Mouse (Mus musculus) G1E (cell line): ENCODE results near the gene Tnfsf4. TPM values are rescaled to one million over a fixed set of nuclear protein-coding genes. Genes with fewer than 3 reads are reported as not detected.

Experiments used
- ATAC-seq: 2 replicates; pipeline ENCODE4 v1.8.0; 2016; ENCODE audit warnings: mild to moderate bottlenecking; ENCODE audit not compliant: insufficient number of reproducible peaks, poor library complexity, low FRiP score, severe bottlenecking; ENCODE audit errors: extremely low read depth
- DNase-seq: peaks from one replicate; pipeline ENCODE4 v3.0.0; 2012; ENCODE audit warnings: low spot score
- H3K27me3 ChIP-seq: 2 replicates; pipeline ENCODE4 v1.6.1; 2012; ENCODE audit warnings: mild to moderate bottlenecking, low read length, inconsistent platforms; ENCODE audit not compliant: insufficient read depth
- H3K36me3 ChIP-seq: replicated peaks from 2 replicates; pipeline ENCODE3; 2012; ENCODE audit warnings: mild to moderate bottlenecking, inconsistent platforms
- H3K4me1 ChIP-seq: 2 replicates; pipeline ENCODE4 v1.6.1; 2012; ENCODE audit warnings: low read depth, low read length, inconsistent platforms, mixed read lengths; ENCODE audit not compliant: insufficient read depth
- H3K4me3 ChIP-seq: 2 replicates; pipeline ENCODE4 v1.5.1; 2012; ENCODE audit warnings: low read depth, mild to moderate bottlenecking, inconsistent platforms, low read length, moderate library complexity, mixed read lengths
- H3K9me3 ChIP-seq: replicated peaks from 2 replicates; pipeline ENCODE4 v1.6.1; 2012; ENCODE audit warnings: inconsistent platforms
- CTCF ChIP-seq: IDR thresholded peaks from 2 replicates; pipeline ENCODE4 v1.5.1; 2012; ENCODE audit warnings: low read depth, low read length, inconsistent platforms, mixed read lengths
- GATA1 ChIP-seq: IDR thresholded peaks from 2 replicates; pipeline ENCODE4 v1.6.1; 2012; ENCODE audit warnings: borderline replicate concordance, low read length, inconsistent platforms, mixed read lengths
- GATA2 ChIP-seq: IDR thresholded peaks from 2 replicates; pipeline ENCODE4 v1.6.1; 2012; ENCODE audit warnings: low read depth, low read length, inconsistent platforms, borderline replicate concordance
- POLR2AphosphoS5 ChIP-seq: IDR thresholded peaks from 2 replicates; pipeline ENCODE4 v1.6.1; 2012; ENCODE audit warnings: low read depth, low read length, inconsistent platforms; ENCODE audit not compliant: insufficient replicate concordance
- TAL1 ChIP-seq: conservative IDR thresholded peaks from 2 replicates; pipeline ENCODE4 v1.6.1; 2012; ENCODE audit warnings: low read depth, low read length, inconsistent platforms, mixed read lengths
- polyA plus RNA-seq: library from polyadenylated mRNA; stranded (reverse); fragments of >175 nt; gene quantifications from 2 replicates; pipeline ENCODE4 v1.2.3, GENCODE M21; 2012
- total RNA-seq, 2 experiments: library from RNA; stranded (forward) in 1 of 2; stranded (reverse) in 1 of 2; fragments of 200-1000 nt in 1 of 2; fragments of >200 nt in 1 of 2; fragmentation: Nextera tagmentation in 1 of 2; gene quantifications; 2 replicates each; pipeline ENCODE4 v1.2.3; 2014 to 2017

The Tnfsf4 gene
- not detected in 2 replicates for total RNA-seq (2014; fragmentation: Nextera tagmentation)
- 0.05 TPM in 1 of 2 replicates, not detected in the other for total RNA-seq (2017)
- polyA plus RNA-seq, result not detected in 2 replicates

GRCm38 (mm10) chr1:161394931-161395459, at the start of gene Tnfsf4:
Gene Tnfsf4 (plus strand): TSS chr1:161395409.
- Histone ChIP-seq H3K4me3 (no peak within 1 kb of the TSS), H3K4me1 (no peaks in the 10 kb centered on the region), H3K36me3 (no peaks in the 10 kb centered on the region), H3K27me3 (peaks cover 29% of the 10 kb centered on the region), H3K9me3 (no peaks in the 10 kb centered on the region)
- DNase-seq (no peak), ATAC-seq (no peak)
- TF ChIP-seq GATA2 (no peak), TAL1 (no peak), POLR2AphosphoS5 (no peak), GATA1 (no peak), CTCF (no peak)

GRCm38 (mm10) chr1:161350981-161351380, 44.2 kb upstream of the Tnfsf4 start:
- no peaks in the 10 kb centered on the region for H3K36me3 ChIP-seq
- peaks cover 29% of the 10 kb centered on the region for H3K27me3 ChIP-seq
- no peak overlapping the region for H3K4me3 ChIP-seq
- TF ChIP-seq GATA2 (no peak), POLR2AphosphoS5 (no peak), CTCF (no peak), TAL1 (no peak), GATA1 (no peak)
- H3K4me1 ChIP-seq, result no peaks in the 10 kb centered on the region
- H3K9me3 ChIP-seq, result no peaks in the 10 kb centered on the region
- ATAC-seq (no peak), DNase-seq (no peak)

- Histone ChIP-seq H3K4me1 (no peaks in the 10 kb centered on the region), H3K36me3 (no peaks in the 10 kb centered on the region), H3K4me3 (no peak overlapping the region), H3K27me3 (peaks cover 21% of the 10 kb centered on the region), H3K9me3 (peaks cover 4% of the 10 kb centered on the region)
- no peak for TF ChIP-seq CTCF
- TF ChIP-seq GATA1, result no peak
- TF ChIP-seq GATA2, result no peak
- no peak for TF ChIP-seq POLR2AphosphoS5
- no peak for TF ChIP-seq TAL1
- ATAC-seq, result no peak
- no peak for DNase-seq
Measured at GRCm38 (mm10) chr1:161365006-161365405, 30.2 kb upstream of the Tnfsf4 start.

GRCm38 (mm10) chr1:161371919-161372318, 23.3 kb upstream of the Tnfsf4 start:
- H3K27me3 ChIP-seq, result peaks cover 37% of the 10 kb centered on the region
- H3K36me3 ChIP-seq, result no peaks in the 10 kb centered on the region
- TF ChIP-seq TAL1, result no peak
- no peak for TF ChIP-seq CTCF
- H3K9me3 ChIP-seq, result peaks cover 4% of the 10 kb centered on the region
- 0 out of 2 replicates have a peak, but pooled peaks cover 2% of the 10 kb centered on the region for H3K4me1 ChIP-seq
- ATAC-seq, result no peak
- H3K4me3 ChIP-seq, result no peak overlapping the region
- no peak for DNase-seq

- Histone ChIP-seq H3K4me3 (no peak overlapping the region), H3K27me3 (peaks cover 31% of the 10 kb centered on the region), H3K4me1 (peaks cover 2% of the 10 kb centered on the region; the same call in 1 of the 2 replicates), H3K9me3 (no peaks in the 10 kb centered on the region), H3K36me3 (no peaks in the 10 kb centered on the region)
- ATAC-seq, result no peak
- no peak for DNase-seq
- TF ChIP-seq GATA2 (no peak), POLR2AphosphoS5 (no peak), TAL1 (no peak), GATA1 (no peak), CTCF (no peak)
Measured at GRCm38 (mm10) chr1:161375866-161376265, 19.3 kb upstream of the Tnfsf4 start.

GRCm38 (mm10) chr1:161378571-161378970, 16.6 kb upstream of the Tnfsf4 start:
- DNase-seq (no peak), ATAC-seq (no peak)
- Histone ChIP-seq H3K27me3 (peaks cover 33% of the 10 kb centered on the region), H3K4me1 (peaks cover 2% of the 10 kb centered on the region; the same call in 1 of the 2 replicates), H3K36me3 (no peaks in the 10 kb centered on the region), H3K4me3 (no peak overlapping the region), H3K9me3 (no peaks in the 10 kb centered on the region)
- TF ChIP-seq GATA2, result no peak
- no peak for TF ChIP-seq GATA1
- TF ChIP-seq POLR2AphosphoS5, result no peak
- TF ChIP-seq CTCF, result no peak
- TF ChIP-seq TAL1, result no peak
